Mouse (Mus musculus): ENCODE data around the gene Mtmr12. TPM values are rescaled to one million over a fixed set of nuclear protein-coding genes. Genes with fewer than 3 reads are reported as not detected.
A peak's percentile ranks its signal among the peaks of the same experiment; 100 is the strongest.

The Mtmr12 gene
- polyA plus RNA-seq, 1 experiment = 4.6 TPM

DNA sequence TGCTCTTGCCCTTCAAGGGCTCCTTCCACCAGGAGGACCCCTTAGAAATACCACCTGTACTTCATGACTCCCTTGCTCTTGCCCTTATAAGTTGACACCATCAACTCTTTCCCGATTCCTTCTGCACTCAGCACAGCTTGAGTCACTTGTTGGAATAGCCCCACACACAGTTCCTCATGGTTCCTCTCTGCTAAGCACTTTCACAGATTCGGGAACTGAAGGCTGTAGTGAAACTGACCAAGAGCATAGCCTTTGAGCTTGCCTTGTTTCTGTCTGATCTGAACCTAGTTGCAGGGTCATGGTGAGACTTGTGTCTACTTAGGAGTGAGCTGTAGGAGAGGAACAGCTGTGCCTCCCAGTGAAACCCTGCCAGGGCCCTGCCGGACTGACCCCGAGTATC is 28.2 kb downstream of the Mtmr12 start:
- H3K9me3 ChIP-seq = no peaks in the 10 kb centered on the region
- peaks cover 96% of the 10 kb centered on the region for H3K4me1 ChIP-seq
- TF ChIP-seq GATA1 (IDR thresholded peaks at IDR 0.05; ENCODE audit: borderline replicate concordance, low read length) (no peak), FLI1 (IDR thresholded peaks at IDR 0.05; ENCODE audit: low read length) (no peak)
- H3K4me3 ChIP-seq (replicated peaks) = no peak overlapping the region
- peaks cover 86% of the 10 kb centered on the region for H3K36me3 ChIP-seq (replicated peaks; ENCODE audit: low read length)
- H3K27me3 ChIP-seq (replicated peaks) = no peaks in the 10 kb centered on the region

DNA sequence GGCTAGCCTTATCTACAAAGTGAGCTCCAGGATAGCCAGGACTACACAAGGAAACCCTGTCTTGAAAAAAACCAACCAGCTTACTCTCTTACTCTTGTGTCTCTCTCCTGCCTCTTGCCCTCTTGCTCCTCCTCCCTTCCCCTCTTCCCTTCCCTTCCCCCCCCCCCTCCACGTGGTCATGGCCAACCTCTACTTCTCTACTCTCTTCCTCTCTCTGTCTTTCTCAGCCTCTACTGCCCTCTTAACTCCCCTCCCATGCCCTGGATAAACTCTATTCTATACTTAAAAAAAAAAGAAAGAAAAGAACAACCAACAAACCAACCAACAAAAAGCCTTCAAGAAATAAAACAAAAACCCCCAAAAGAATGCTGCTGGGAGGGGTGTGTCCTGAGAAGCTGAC is 30.7 kb downstream of the Mtmr12 start:
- Histone ChIP-seq H3K36me3 (replicated peaks; ENCODE audit: low read length) (peaks cover 93% of the 10 kb centered on the region), H3K9me3 (no peaks in the 10 kb centered on the region), H3K4me1 (peaks cover 98% of the 10 kb centered on the region), H3K4me3 (replicated peaks) (no peak overlapping the region), H3K27me3 (replicated peaks) (no peaks in the 10 kb centered on the region)
- TF ChIP-seq FLI1 (IDR thresholded peaks at IDR 0.05; ENCODE audit: low read length) = no peak
- no peak for TF ChIP-seq GATA1 (IDR thresholded peaks at IDR 0.05; ENCODE audit: borderline replicate concordance, low read length)

DNA sequence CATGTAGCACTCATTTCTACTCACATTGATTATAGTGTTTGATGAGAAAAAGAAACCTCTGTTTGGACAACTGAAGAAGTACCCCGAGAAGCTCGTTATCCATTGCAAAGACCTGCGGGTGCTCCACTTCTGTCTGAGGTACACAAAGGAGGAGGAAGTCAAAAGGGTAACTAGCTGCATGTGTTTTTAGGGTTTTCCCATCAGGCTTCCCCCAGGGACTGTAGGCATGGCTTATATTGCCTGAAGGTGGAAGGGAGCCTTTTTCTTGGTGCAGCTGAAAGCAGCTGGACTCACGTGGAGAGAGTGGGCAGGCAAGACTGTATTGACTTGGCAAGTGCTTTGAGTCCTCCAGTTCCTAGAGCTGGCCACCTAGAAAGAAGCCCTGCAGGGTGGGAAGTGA is 31.2 kb downstream of the Mtmr12 start:
- Histone ChIP-seq H3K4me3 (replicated peaks) (peak overlapping the region; percentile 60), H3K27me3 (replicated peaks) (no peaks in the 10 kb centered on the region), H3K4me1 (peaks cover 98% of the 10 kb centered on the region), H3K36me3 (replicated peaks; ENCODE audit: low read length) (peaks cover 93% of the 10 kb centered on the region), H3K9me3 (no peaks in the 10 kb centered on the region)
- no peak for TF ChIP-seq GATA1 (IDR thresholded peaks at IDR 0.05; ENCODE audit: borderline replicate concordance, low read length)
- no peak for TF ChIP-seq FLI1 (IDR thresholded peaks at IDR 0.05; ENCODE audit: low read length)

DNA sequence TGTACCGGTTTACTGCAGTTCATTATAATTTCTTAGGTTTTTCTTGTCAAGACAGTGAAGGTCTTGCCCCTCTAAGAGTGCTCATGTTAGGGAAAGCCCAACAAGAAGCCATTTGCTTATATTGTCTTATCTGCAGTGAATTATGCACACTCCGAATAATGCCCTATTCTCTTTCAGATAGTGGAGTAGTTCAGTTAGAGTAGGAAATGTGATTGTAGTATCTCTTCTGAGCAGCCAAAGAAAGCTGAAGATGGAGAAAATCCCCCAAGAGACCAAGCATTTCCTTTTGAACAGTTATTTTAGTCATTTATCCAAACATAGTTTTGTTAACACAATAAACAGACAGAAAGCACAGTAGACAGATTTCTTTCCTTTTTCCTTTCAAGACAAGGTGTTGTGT is 32.1 kb downstream of the Mtmr12 start:
- TF ChIP-seq GATA1 (IDR thresholded peaks at IDR 0.05; ENCODE audit: borderline replicate concordance, low read length) (no peak), FLI1 (IDR thresholded peaks at IDR 0.05; ENCODE audit: low read length) (no peak)
- Histone ChIP-seq H3K27me3 (replicated peaks) (no peaks in the 10 kb centered on the region), H3K9me3 (no peaks in the 10 kb centered on the region), H3K4me3 (replicated peaks) (peak overlapping the region; percentile 44), H3K36me3 (replicated peaks; ENCODE audit: low read length) (peaks cover 92% of the 10 kb centered on the region), H3K4me1 (peaks cover 99% of the 10 kb centered on the region)

DNA sequence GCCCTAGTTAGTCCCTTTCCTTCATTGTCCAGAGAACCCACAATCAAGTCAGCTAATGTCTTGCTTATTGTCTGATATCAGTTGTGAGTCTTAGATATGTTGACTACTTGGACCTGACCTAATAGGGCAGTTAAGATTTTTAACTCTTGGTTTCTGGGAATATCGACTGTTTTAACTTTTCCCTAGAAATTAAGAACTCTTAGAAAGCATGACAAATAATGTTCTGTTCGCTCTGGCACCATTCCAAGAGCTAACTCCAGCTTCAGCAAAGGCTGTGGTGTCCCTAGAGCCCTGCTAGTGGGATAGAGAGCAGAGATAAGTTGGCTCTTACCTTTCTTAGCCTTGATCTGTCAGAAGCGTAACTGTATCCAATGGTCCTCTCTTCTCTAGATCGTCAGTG is 32.7 kb downstream of the Mtmr12 start:
- TF ChIP-seq GATA1 (IDR thresholded peaks at IDR 0.05; ENCODE audit: borderline replicate concordance, low read length) (no peak), FLI1 (IDR thresholded peaks at IDR 0.05; ENCODE audit: low read length) (no peak)
- Histone ChIP-seq H3K36me3 (replicated peaks; ENCODE audit: low read length) (peaks cover 92% of the 10 kb centered on the region), H3K4me3 (replicated peaks) (peak overlapping the region; percentile 44), H3K27me3 (replicated peaks) (no peaks in the 10 kb centered on the region), H3K4me1 (peaks cover 99% of the 10 kb centered on the region), H3K9me3 (no peaks in the 10 kb centered on the region)

GRCm38 (mm10) chr15:12238337-12238736 is 33.5 kb downstream of the Mtmr12 start:
- peaks cover 99% of the 10 kb centered on the region for H3K4me1 ChIP-seq
- peaks cover 92% of the 10 kb centered on the region for H3K36me3 ChIP-seq (replicated peaks; ENCODE audit: low read length)
- H3K27me3 ChIP-seq (replicated peaks) = no peaks in the 10 kb centered on the region
- no peaks in the 10 kb centered on the region for H3K9me3 ChIP-seq
- TF ChIP-seq FLI1 (IDR thresholded peaks at IDR 0.05; ENCODE audit: low read length) (no peak), GATA1 (IDR thresholded peaks at IDR 0.05; ENCODE audit: borderline replicate concordance, low read length) (no peak)
- peak overlapping the region; percentile 7 for H3K4me3 ChIP-seq (replicated peaks)

DNA sequence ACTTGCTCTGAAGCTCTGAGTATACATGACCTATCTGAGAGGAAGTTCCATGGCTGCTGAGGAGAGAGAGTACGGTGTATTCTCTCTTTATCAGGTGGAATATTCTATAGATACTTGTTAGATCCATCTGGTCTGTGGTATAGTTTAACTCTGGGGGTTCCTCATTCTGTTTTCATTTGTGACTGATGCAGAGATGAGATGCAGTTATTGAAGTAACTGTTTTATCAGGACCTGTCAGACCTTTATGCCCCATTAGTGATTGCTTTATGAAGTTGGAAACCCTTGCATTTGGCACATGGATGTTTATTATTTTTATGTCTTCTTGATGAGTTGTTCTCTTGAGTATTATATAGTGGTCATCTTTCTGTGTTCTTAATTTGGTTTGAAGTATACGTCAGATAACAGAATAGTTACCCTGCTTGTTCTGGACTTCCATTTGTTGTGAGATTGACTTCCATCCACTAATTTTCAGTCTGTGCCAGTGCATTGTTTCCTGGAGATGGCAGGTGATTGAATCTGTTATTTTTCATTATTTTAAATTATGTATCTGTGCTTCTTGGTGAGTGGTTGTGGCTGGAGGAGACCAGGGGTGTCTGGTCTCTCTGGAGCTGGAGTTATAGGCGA is 36.0 kb downstream of the Mtmr12 start:
- H3K36me3 ChIP-seq (replicated peaks; ENCODE audit: low read length) = peaks cover 96% of the 10 kb centered on the region
- H3K27me3 ChIP-seq (replicated peaks) = no peaks in the 10 kb centered on the region
- TF ChIP-seq GATA1 (IDR thresholded peaks at IDR 0.05; ENCODE audit: borderline replicate concordance, low read length) (no peak), FLI1 (IDR thresholded peaks at IDR 0.05; ENCODE audit: low read length) (no peak)
- H3K4me1 ChIP-seq = peaks cover 99% of the 10 kb centered on the region
- no peak overlapping the region for H3K4me3 ChIP-seq (replicated peaks)
- no peaks in the 10 kb centered on the region for H3K9me3 ChIP-seq

GRCm38 (mm10) chr15:12243792-12244191 is 39.0 kb downstream of the Mtmr12 start:
- H3K4me3 ChIP-seq (replicated peaks) = no peak overlapping the region
- H3K36me3 ChIP-seq (replicated peaks; ENCODE audit: low read length) = peaks cover 95% of the 10 kb centered on the region
- H3K4me1 ChIP-seq = peaks cover 98% of the 10 kb centered on the region
- no peaks in the 10 kb centered on the region for H3K27me3 ChIP-seq (replicated peaks)
- TF ChIP-seq FLI1 (IDR thresholded peaks at IDR 0.05; ENCODE audit: low read length) (no peak), GATA1 (IDR thresholded peaks at IDR 0.05; ENCODE audit: borderline replicate concordance, low read length) (no peak)
- H3K9me3 ChIP-seq = no peaks in the 10 kb centered on the region

DNA sequence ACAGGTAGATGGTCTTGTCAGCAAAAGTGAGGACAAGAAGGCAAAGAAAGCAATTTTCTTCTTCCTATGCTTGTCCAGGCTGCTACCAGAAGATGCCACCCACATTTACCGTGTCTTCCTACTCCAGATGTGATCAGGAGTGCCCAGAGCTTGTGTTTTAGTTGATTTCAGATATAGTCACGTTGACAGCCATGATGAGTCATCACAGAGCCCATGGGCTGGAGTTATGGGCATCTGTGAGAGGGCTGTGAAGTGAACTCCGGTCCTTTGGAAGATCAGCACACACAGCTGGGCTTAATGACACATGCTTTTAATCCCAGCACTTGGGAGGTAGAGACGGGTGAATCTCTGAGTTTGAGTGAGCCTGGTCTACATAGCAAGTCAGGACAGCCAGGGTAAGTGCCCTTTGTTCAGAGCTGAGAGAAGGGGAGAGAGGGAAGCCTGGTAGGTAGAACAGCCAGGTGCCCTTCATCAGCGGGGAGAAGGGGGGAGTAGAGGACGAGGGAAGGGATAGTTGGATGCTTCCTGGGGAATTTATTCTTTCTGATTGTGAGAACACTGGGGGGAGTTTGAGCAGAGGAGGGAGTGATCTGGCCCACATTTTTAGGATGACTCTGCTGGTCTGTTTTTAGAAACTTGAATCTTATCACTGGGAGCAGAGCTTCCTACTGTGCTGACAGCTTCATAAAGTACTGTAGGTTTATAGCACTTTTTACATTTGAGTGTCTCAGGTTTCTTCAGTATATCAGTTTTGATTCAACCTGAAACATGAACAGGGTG is 40.9 kb downstream of the Mtmr12 start:
- TF ChIP-seq FLI1 (IDR thresholded peaks at IDR 0.05; ENCODE audit: low read length) (no peak), GATA1 (IDR thresholded peaks at IDR 0.05; ENCODE audit: borderline replicate concordance, low read length) (peak; percentile 21; the same call in 1 of the 3 replicates)
- no peaks in the 10 kb centered on the region for H3K9me3 ChIP-seq
- H3K4me1 ChIP-seq = peaks cover 84% of the 10 kb centered on the region
- peak overlapping the region; percentile 85 for H3K4me3 ChIP-seq (replicated peaks)
- H3K27me3 ChIP-seq (replicated peaks) = no peaks in the 10 kb centered on the region
- H3K36me3 ChIP-seq (replicated peaks; ENCODE audit: low read length) = peaks cover 88% of the 10 kb centered on the region
